27 mouse cellular contexts compared by ENCODE assay signal in the genomic region with DNA sequence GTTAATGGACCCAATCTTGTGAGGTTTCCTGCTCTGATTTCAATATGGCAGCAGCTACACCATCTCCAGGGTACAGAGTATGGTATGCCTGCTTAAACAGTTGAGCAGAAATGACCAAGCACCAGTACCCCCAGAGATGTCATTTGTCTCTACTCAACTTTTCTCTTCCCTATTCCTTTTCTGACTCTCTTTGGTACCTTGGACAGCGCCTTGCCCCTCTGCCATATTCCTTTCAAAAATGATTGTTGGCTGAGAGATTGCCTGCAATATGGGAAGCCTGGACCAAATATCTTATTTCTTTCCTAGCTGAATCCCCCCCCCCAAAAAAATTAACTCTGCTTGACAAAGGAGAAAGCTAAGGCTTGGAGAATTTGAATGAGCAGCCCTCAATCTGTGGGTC.
DNase-seq lines count a peak whose midpoint lies in the region; ATAC-seq and TF ChIP-seq lines count a peak whose summit lies in the region.
"Had no signal": no experiment of that assay in that cellular context is flagged by ENCODE, and none has a peak within 500 bp of the region (broad histone marks: within the 10 kb centered on the region; RNA-seq: fewer than 3 reads in every experiment).

No protein-coding gene starts in this region.

- H3K9me3 ChIP-seq in lung, embryonic 14.5 days (ENCODE audit: low read depth, low read length), result no peaks in the 10 kb centered on the region
- no peaks in the 10 kb centered on the region for H3K9me3 ChIP-seq in embryonic facial prominence, embryonic 11.5 days (replicated peaks; ENCODE audit: control insufficient read depth, low read length)
- H3K9me3 ChIP-seq: embryonic facial prominence, embryonic 13.5 days; forebrain, embryonic 13.5 days; heart, embryonic 10.5 days; kidney, embryonic 15.5 days; limb, embryonic 15.5 days; liver, embryonic 15.5 days; midbrain, embryonic 10.5 days had no signal

- H3K36me3 ChIP-seq in lung, embryonic 14.5 days (ENCODE audit: insufficient read depth), result no peaks in the 10 kb centered on the region
- H3K36me3 ChIP-seq in embryonic facial prominence, embryonic 11.5 days (replicated peaks; ENCODE audit: control insufficient read depth, insufficient read depth, low read depth, low read length), result no peaks in the 10 kb centered on the region
- no peaks in the 10 kb centered on the region for H3K36me3 ChIP-seq in heart, adult 2 months (ENCODE audit: control insufficient read depth, insufficient read depth, low read length)
- H3K36me3 ChIP-seq: embryonic facial prominence, embryonic 13.5 days; heart, embryonic 10.5 days; kidney, embryonic 15.5 days; limb, embryonic 15.5 days; liver, embryonic 15.5 days had no signal

- intact Hi-C loops in heart, adult 2 months (cut with DNase I), result no loop called here

- no peak for ATAC-seq in lung, embryonic 14.5 days (ENCODE audit: insufficient read depth)
- no peak for ATAC-seq in embryonic facial prominence, embryonic 11.5 days (replicated peaks; ENCODE audit: insufficient number of reproducible peaks, low FRiP score, low TSS enrichment, low read depth)
- ATAC-seq: activated CD4-positive, CD25-positive, alpha-beta regulatory T cell, adult 4 months; forebrain, embryonic 13.5 days; hindbrain, postnatal 0 days; lung, postnatal 0 days; midbrain, embryonic 16.5 days had no signal

- no peak for TF ChIP-seq CTCF in lung, embryonic 14.5 days (IDR thresholded peaks at IDR 0.05; ENCODE audit: low read depth)
- TF ChIP-seq CTCF in heart, adult 2 months (IDR thresholded peaks at IDR 0.05), result no peak

- no peak overlapping the region for H3K4me3 ChIP-seq in lung, embryonic 14.5 days (ENCODE audit: low read depth, low read length)
- H3K4me3 ChIP-seq in embryonic facial prominence, embryonic 11.5 days (ENCODE audit: low read depth, low read length), result no peak overlapping the region
- no peak overlapping the region for H3K4me3 ChIP-seq in heart, adult 2 months
- H3K4me3 ChIP-seq: embryonic facial prominence, embryonic 13.5 days; forebrain, embryonic 13.5 days; gastrocnemius, adult 2 months; heart, embryonic 10.5 days; kidney, embryonic 15.5 days; limb, embryonic 15.5 days; liver, embryonic 15.5 days; midbrain, embryonic 10.5 days; myocyte had no signal

- WGBS in lung, embryonic 14.5 days, result 73% methylated on average over 1 of the region's 1 CpGs
- 75% methylated on average over 1 of the region's 1 CpGs for WGBS in embryonic facial prominence, embryonic 11.5 days
- WGBS in heart, adult 2 months, result 64% methylated on average over 1 of the region's 1 CpGs

- no peak for TF ChIP-seq EP300 in heart, adult 2 months (IDR thresholded peaks at IDR 0.05; ENCODE audit: insufficient read depth, low read depth, low read length)

- no peaks in the 10 kb centered on the region for H3K4me1 ChIP-seq in lung, embryonic 14.5 days (ENCODE audit: insufficient read depth)
- no peaks in the 10 kb centered on the region for H3K4me1 ChIP-seq in embryonic facial prominence, embryonic 11.5 days (ENCODE audit: control insufficient read depth, insufficient read depth, low read length)
- H3K4me1 ChIP-seq in heart, adult 2 months (ENCODE audit: control insufficient read depth, insufficient read depth, low read length), result no peaks in the 10 kb centered on the region
- H3K4me1 ChIP-seq: embryonic facial prominence, embryonic 13.5 days; forebrain, embryonic 13.5 days; heart, embryonic 10.5 days; kidney, embryonic 15.5 days; limb, embryonic 15.5 days; liver, embryonic 15.5 days; midbrain, embryonic 10.5 days had no signal

- no peaks in the 10 kb centered on the region for H3K27me3 ChIP-seq in lung, embryonic 14.5 days (ENCODE audit: insufficient read depth, low read length)
- no peaks in the 10 kb centered on the region for H3K27me3 ChIP-seq in embryonic facial prominence, embryonic 11.5 days (ENCODE audit: control insufficient read depth, insufficient read depth, low read length)
- H3K27me3 ChIP-seq in heart, adult 2 months (ENCODE audit: control insufficient read depth, insufficient read depth, low read length), result no peaks in the 10 kb centered on the region
- H3K27me3 ChIP-seq: embryonic facial prominence, embryonic 13.5 days; forebrain, embryonic 13.5 days; kidney, embryonic 15.5 days; limb, embryonic 15.5 days; liver, embryonic 15.5 days had no signal

- DNase-seq in adrenal gland, postnatal 10 days, result peak; percentile 11
- no peak for DNase-seq in adrenal gland, postnatal 25 days
- peak; percentile 65 for DNase-seq in lung, embryonic 14.5 days
- no peak for DNase-seq in lung, postnatal 14 days
- peak; percentile 63 for DNase-seq in embryonic facial prominence, embryonic 11.5 days (ENCODE audit: low spot score)
- DNase-seq in heart, adult 2 months, result no peak
- no peak for DNase-seq in liver
- no peak for DNase-seq in cerebellum, adult 18-20 months
- DNase-seq: adrenal gland, adult 8-10 months; cerebellum, adult 8-10 months; cerebellum, postnatal 36 days; gastrocnemius, adult 2 months; kidney, adult 11 months; thymus, adult 2 months had no signal

- no peak overlapping the region for H3K9ac ChIP-seq in lung, embryonic 14.5 days
- H3K9ac ChIP-seq in embryonic facial prominence, embryonic 11.5 days (replicated peaks; ENCODE audit: low read length), result no peak overlapping the region
- no peak overlapping the region for H3K9ac ChIP-seq in heart, adult 2 months (ENCODE audit: low read depth, low read length)
- H3K9ac ChIP-seq: embryonic facial prominence, embryonic 13.5 days; forebrain, embryonic 13.5 days; kidney, embryonic 15.5 days; limb, embryonic 15.5 days; liver, embryonic 15.5 days had no signal

- H3K27ac ChIP-seq in lung, embryonic 14.5 days (ENCODE audit: low read depth), result no peak overlapping the region
- H3K27ac ChIP-seq in embryonic facial prominence, embryonic 11.5 days (replicated peaks; ENCODE audit: low read depth, low read length), result no peak overlapping the region
- H3K27ac ChIP-seq in heart, adult 2 months, result no peak overlapping the region
- H3K27ac ChIP-seq: embryonic facial prominence, embryonic 13.5 days; forebrain, embryonic 13.5 days; gastrocnemius, adult 2 months; heart, embryonic 10.5 days; hindbrain, postnatal 0 days; kidney, embryonic 15.5 days; limb, embryonic 15.5 days; liver, embryonic 15.5 days; midbrain, embryonic 10.5 days; stomach, postnatal 0 days had no signal

- no peak for TF ChIP-seq POLR2A in heart, adult 2 months (IDR thresholded peaks at IDR 0.05; ENCODE audit: insufficient read depth, low read depth, low read length)

- no peaks in the 10 kb centered on the region for H3K79me2 ChIP-seq in heart, adult 2 months (replicated peaks; ENCODE audit: control insufficient read depth, insufficient read depth, low read length)

- H3K4me2 ChIP-seq in lung, embryonic 14.5 days, result no peak overlapping the region
- H3K4me2 ChIP-seq in embryonic facial prominence, embryonic 11.5 days (ENCODE audit: low read depth, low read length), result no peak overlapping the region
- H3K4me2 ChIP-seq: embryonic facial prominence, embryonic 13.5 days; forebrain, embryonic 13.5 days; kidney, embryonic 15.5 days; limb, embryonic 15.5 days; liver, embryonic 15.5 days had no signal

Comparison
In these comparisons a context has a peak if more than half of its experiments do, and no peak if none do; other contexts are left out.
1. DNase-seq: peak in adrenal gland, postnatal 10 days (single experiment), lung, embryonic 14.5 days (single experiment) and embryonic facial prominence, embryonic 11.5 days (single experiment); none in adrenal gland, postnatal 25 days (single experiment), lung, postnatal 14 days (single experiment), heart, adult 2 months (0 of 2), liver (single experiment) and cerebellum, adult 18-20 months (0 of 2).